Mouse (Mus musculus) intestine, embryonic 14.5 days (tissue): ENCODE results near the gene Cst3. TPM values are rescaled to one million over a fixed set of nuclear protein-coding genes. Genes with fewer than 3 reads are reported as not detected.

Source experiments
- ATAC-seq: fragments of 200-750 bp; cut with Nextera tagmentation; replicated peaks from 2 replicates; pipeline ENCODE4 v1.8.0; 2017; ENCODE audit warnings: low read depth, moderate number of reproducible peaks, moderate TSS enrichment, moderate library complexity; ENCODE audit not compliant: low FRiP score, low TSS enrichment
- DNase-seq: peaks from one replicate; pipeline ENCODE4 v3.0.0-alpha.2; 2018; ENCODE audit warnings: low spot score
- H3K27ac ChIP-seq: fragments of 300-500 bp; sonication (generic); 2 replicates; pipeline ENCODE4 v1.5.1; 2014; ENCODE audit warnings: low read depth, mild to moderate bottlenecking, control low read depth
- H3K27me3 ChIP-seq: fragments of 300-500 bp; sonication (generic); replicated peaks from 2 replicates; pipeline ENCODE4 v1.6.1; 2014; ENCODE audit warnings: low read length, control low read depth; ENCODE audit not compliant: control insufficient read depth, insufficient read depth
- H3K36me3 ChIP-seq: fragments of 300-500 bp; sonication (generic); 2 replicates; pipeline ENCODE4 v1.6.1; 2014; ENCODE audit warnings: low read length, control low read depth; ENCODE audit not compliant: control insufficient read depth, insufficient read depth
- H3K4me1 ChIP-seq: fragments of 300-500 bp; sonication (generic); replicated peaks from 2 replicates; pipeline ENCODE4 v1.6.1; 2014; ENCODE audit warnings: low read length, control low read depth, mixed read lengths; ENCODE audit not compliant: control insufficient read depth, insufficient read depth
- H3K4me2 ChIP-seq: fragments of 300-500 bp; sonication (generic); 2 replicates; pipeline ENCODE4 v1.6.1; 2014; ENCODE audit warnings: low read length
- H3K4me3 ChIP-seq: fragments of 300-500 bp; sonication (generic); 2 replicates; pipeline ENCODE4 v1.5.1; 2014; ENCODE audit warnings: low read depth, low read length, control low read depth, mixed read lengths
- H3K9ac ChIP-seq: fragments of 300-500 bp; sonication (generic); 2 replicates; pipeline ENCODE4 v1.6.1; 2014; ENCODE audit warnings: mild to moderate bottlenecking, low read length
- H3K9me3 ChIP-seq: fragments of 300-500 bp; sonication (generic); 2 replicates; pipeline ENCODE4 v1.6.1; 2016; ENCODE audit warnings: low read length, control low read depth; ENCODE audit not compliant: control insufficient read depth
- WGBS: fragments of 180-500 bp; shearing (Covaris S2); extraction: QIAGEN DNeasy Blood & Tissue Kit; methylation state at CpG from one replicate; pipeline ENCODE4 v1.1.7; 2014; 5-methylcytosine and 5-hydroxymethylcytosine counted together
- polyA plus RNA-seq: library from polyadenylated mRNA; unstranded; fragments of >200 nt; fragmentation: Nextera tagmentation; extraction: Ambion mirVana; gene quantifications from 2 replicates; pipeline ENCODE4 v1.2.1, GENCODE M21; 2014

Cst3 gene
- polyA plus RNA-seq, 1 experiment from 2014 or later, result 404 TPM

DNA sequence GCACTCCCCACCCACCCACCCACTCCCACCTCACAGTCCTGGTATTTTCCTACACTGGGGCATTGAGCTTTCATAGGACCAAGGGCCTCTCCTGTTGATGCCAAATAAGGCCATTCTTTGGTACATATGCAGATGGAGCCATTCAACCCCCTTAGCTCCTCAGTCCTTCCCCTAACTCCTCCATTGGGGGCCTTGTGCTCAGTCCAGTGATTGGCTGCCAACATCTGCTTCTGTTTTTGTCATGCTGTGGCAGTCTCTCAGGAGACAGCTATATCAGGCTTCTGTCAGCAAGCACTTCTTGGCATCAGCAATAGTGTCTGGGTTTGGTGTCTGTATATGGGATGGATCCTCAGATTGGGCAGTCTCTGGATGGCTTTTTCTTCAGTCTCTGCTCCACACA lies 9.2 kb upstream of the Cst3 start:
- Histone ChIP-seq H3K4me2 (no peak overlapping the region), H3K27me3 (no peaks in the 10 kb centered on the region), H3K36me3 (no peaks in the 10 kb centered on the region), H3K27ac (no peak overlapping the region), H3K4me3 (no peak overlapping the region), H3K9ac (no peak overlapping the region), H3K9me3 (no peaks in the 10 kb centered on the region), H3K4me1 (no peaks in the 10 kb centered on the region)
- ATAC-seq, result no peak
- DNase-seq, result no peak

DNA sequence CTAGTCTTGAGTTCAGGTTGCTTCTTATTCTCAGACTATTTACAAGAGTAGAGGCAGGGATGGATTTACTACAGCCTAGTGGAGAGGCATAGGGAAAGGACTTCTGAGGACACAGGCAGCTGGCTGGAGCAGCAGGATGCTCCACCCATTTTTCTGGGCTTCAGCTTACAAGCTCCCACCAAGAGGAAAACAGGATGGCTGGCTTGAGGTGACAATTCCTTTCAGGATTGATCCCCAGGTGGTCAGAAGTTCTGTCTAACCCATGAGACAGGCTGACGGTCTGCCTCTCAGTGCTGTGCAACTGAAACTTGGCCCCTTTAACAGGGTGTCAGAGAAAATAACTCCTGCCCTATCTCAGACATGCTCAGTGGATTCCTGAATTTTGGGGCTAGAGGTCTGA lies 3.7 kb upstream of the Cst3 start:
- Histone ChIP-seq H3K9ac (no peak overlapping the region), H3K4me2 (no peak overlapping the region), H3K27me3 (no peaks in the 10 kb centered on the region), H3K36me3 (no peaks in the 10 kb centered on the region), H3K27ac (no peak overlapping the region), H3K4me3 (no peak overlapping the region), H3K9me3 (no peaks in the 10 kb centered on the region), H3K4me1 (peaks cover 25% of the 10 kb centered on the region)
- ATAC-seq (no peak), DNase-seq (no peak)
- 80% methylated on average over 1 of the region's 1 CpGs for WGBS

DNA sequence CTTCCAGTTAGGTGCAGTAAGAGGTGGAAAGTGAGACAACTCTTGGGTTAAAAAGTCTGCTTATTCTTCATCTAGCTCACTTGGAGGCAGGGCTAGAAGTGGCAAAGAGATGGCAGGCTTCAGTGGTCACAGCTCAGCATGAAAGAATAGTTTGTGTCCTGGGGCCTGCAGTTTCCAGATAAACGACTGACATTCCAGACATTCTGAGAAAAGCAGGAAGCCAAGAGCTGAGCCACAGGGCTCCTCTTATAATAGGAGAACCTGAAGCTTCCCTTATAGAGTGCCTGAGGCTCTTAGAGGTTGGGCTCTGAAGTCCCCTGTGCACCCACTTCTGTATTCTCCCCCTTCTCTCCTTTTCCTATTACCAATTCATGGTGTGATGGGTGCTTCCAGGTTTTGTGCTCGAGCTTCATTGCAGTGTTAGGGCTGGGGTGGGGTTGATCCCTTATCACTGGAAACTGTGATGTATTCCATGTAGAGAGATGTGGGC lies 3.2 kb upstream of the Cst3 start:
- H3K27ac ChIP-seq, result no peak overlapping the region
- DNase-seq, result no peak
- H3K4me2 ChIP-seq, result no peak overlapping the region
- no peaks in the 10 kb centered on the region for H3K36me3 ChIP-seq
- no peak overlapping the region for H3K4me3 ChIP-seq
- ATAC-seq, result no peak
- H3K9ac ChIP-seq, result no peak overlapping the region
- 7% methylated on average over 2 of the region's 2 CpGs for WGBS
- peaks cover 31% of the 10 kb centered on the region for H3K4me1 ChIP-seq
- no peaks in the 10 kb centered on the region for H3K27me3 ChIP-seq
- H3K9me3 ChIP-seq, result no peaks in the 10 kb centered on the region

DNA sequence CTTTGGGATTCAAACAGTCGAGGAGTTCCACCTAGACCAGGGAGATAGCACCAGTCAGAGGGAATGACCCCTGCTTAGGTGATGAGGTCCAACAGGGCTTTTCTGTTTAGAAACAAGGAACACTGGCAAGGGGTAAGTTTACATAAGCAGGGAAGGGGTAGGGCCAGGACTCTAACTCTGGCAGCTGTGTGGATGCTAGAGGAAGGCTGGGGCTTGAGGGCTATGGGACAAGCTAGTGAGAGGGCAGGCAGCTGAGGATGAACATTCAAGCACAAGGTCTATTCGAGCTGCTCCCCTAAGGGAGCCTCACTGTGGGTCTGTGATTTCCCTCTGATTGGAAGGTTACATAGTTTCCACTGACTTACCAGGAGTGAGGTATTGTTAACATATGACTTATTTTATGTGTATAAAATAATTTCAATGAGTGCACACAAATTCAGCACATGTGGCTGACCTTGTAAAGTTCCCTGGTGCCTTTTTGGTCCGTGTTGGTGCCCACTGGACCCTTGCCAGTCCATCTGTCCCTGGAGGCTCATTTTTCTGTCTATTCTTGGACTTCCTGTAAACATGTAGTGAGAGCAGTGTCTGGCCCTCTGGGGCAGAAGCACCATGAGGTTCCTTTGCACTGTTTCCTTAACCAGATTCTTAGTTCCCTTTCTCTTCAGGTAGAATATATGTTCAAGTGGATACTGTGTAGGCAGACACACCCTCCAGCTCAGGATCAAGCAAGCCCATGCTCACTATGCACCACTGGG lies 1.7 kb upstream of the Cst3 start:
- ATAC-seq (no peak), DNase-seq (no peak)
- Histone ChIP-seq H3K4me1 (peaks cover 41% of the 10 kb centered on the region), H3K36me3 (peaks cover 2% of the 10 kb centered on the region), H3K9ac (no peak overlapping the region), H3K27ac (peak overlapping the region; percentile 43; the same call in 1 of the 2 replicates), H3K4me3 (no peak overlapping the region), H3K4me2 (no peak overlapping the region), H3K27me3 (no peaks in the 10 kb centered on the region), H3K9me3 (no peaks in the 10 kb centered on the region)
- 16% methylated on average over 3 of the region's 3 CpGs for WGBS

DNA sequence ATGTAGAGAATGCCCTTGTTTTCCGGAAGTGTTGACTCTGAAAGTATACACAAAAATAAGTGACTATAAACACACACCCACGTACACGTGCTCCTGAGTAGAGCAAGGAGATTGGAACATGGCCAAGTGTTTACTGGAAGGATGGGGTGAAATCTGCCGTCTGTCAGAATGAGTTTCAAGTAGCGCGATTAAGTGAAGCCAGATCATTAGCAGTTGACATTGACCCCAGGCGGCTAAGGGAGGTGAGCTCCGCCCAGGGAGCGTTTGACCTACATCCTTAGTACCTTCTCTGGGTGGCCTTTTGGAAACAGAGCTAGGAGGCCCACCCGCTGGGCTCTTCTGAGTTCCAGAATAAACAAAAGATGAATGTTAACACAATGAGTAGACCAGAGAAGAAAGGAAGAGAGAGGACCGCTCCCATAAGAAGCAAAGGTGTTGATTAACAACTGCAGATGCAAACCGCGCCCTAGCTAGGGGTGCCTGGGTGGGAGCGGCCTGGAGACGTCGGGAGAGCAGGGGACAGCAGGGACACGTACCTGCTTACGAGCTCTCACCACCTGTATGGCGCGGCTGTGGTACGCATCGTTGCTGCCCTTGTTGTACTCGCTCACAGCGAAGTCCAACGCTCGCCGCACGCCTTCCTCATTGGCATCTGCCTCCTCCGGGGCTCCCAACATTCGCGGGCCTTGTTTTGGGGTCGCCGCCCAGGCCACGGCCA lies 716 bp downstream of the Cst3 start:
- no peaks in the 10 kb centered on the region for H3K9me3 ChIP-seq
- H3K36me3 ChIP-seq, result peaks cover 18% of the 10 kb centered on the region
- H3K4me2 ChIP-seq, result peak overlapping the region; percentile 80
- H3K4me1 ChIP-seq, result peaks cover 41% of the 10 kb centered on the region
- H3K9ac ChIP-seq, result peak overlapping the region; percentile 87
- H3K27me3 ChIP-seq, result no peaks in the 10 kb centered on the region
- DNase-seq (no peak), ATAC-seq (peak; percentile 77)
- WGBS, result under 1% methylated on average over 34 of the region's 34 CpGs
- H3K4me3 ChIP-seq, result peak overlapping the region; percentile 96
- H3K27ac ChIP-seq, result peak overlapping the region; percentile 86

DNA sequence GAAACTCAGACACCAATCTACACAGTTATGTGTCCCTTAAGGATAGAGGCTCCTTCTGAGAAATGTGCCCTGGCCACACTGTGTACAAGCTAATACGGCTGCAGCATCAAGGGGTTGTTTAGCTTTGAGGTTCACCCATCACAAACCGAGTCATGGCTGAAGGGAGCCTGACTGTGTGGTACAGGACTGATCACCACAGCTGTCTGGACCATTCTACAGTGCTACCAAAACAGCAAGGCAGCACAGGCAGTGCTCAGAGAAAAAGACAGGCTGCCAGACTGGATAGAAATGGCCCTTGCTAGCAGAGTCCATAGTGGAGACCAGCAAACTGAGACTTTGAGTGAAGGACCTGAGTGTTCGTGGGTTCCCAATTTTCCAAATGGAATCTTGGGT lies 1.3 kb downstream of the Cst3 start:
- Histone ChIP-seq H3K4me2 (peak overlapping the region; percentile 80), H3K9me3 (no peaks in the 10 kb centered on the region), H3K9ac (peak overlapping the region; percentile 87), H3K27me3 (no peaks in the 10 kb centered on the region), H3K27ac (0 out of 2 replicates have a peak overlapping the region, but pooled peaks have one; percentile 23), H3K36me3 (peaks cover 18% of the 10 kb centered on the region), H3K4me1 (peaks cover 41% of the 10 kb centered on the region), H3K4me3 (peak overlapping the region; percentile 96)
- peak; percentile 52 for DNase-seq
- no peak for ATAC-seq
- WGBS, result 30% methylated on average over 3 of the region's 3 CpGs

DNA sequence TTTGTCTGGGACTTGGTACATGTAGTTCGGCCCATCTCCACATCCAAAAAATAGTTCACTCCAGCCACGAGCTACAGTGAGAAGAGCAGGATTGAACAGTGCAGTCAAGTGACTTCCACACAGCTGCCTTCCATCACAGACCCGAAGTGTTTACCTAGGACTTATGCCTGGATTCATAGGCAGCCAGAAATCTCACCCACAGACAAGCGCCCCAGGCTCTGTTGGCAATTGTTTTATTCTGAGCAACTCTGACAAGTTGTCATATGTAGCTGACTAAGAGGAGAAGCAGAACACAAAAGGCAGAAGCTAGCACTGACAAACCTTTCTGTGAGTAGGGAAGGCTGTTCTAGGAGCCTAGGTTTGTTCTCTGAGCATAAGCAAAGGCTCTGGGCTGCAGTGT lies 2.6 kb downstream of the Cst3 start:
- Histone ChIP-seq H3K27ac (peak overlapping the region; percentile 40; the same call in 1 of the 2 replicates), H3K27me3 (no peaks in the 10 kb centered on the region), H3K4me1 (peaks cover 31% of the 10 kb centered on the region), H3K4me2 (peak overlapping the region; percentile 80), H3K9ac (no peak overlapping the region), H3K4me3 (peak overlapping the region; percentile 96; the same call in 1 of the 2 replicates), H3K36me3 (peaks cover 18% of the 10 kb centered on the region), H3K9me3 (no peaks in the 10 kb centered on the region)
- WGBS, result 33% methylated on average over 4 of the region's 4 CpGs
- ATAC-seq (0 out of 2 replicates have a peak, but pooled peaks have one; percentile 14), DNase-seq (no peak)

DNA sequence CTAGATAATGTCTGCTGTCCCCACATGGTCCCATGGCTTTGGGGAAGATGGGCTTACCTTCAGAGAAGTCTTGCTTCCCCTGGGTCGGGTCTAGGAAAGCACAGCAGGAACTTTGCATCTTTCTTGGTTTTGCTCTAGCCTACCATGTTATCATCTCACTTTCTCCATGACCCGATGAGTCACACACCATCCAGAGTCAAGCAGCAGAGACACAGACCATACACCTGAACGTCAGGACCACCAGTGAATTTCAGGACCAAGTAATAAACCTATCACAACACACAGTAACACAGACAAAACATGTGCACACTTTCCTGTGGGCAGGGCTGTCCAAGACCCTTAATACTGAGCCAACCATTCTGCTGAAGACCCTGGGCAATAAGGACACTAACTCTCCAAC lies 5.0 kb downstream of the Cst3 start:
- ATAC-seq (no peak), DNase-seq (no peak)
- peaks cover 18% of the 10 kb centered on the region for H3K4me1 ChIP-seq
- no peaks in the 10 kb centered on the region for H3K9me3 ChIP-seq
- H3K27me3 ChIP-seq, result no peaks in the 10 kb centered on the region
- no peak overlapping the region for H3K4me2 ChIP-seq
- no peak overlapping the region for H3K27ac ChIP-seq
- H3K36me3 ChIP-seq, result peaks cover 18% of the 10 kb centered on the region
- WGBS, result 82% methylated on average over 3 of the region's 3 CpGs
- H3K9ac ChIP-seq, result no peak overlapping the region
- H3K4me3 ChIP-seq, result no peak overlapping the region
